Mouse (Mus musculus) midbrain, embryonic 14.5 days (tissue): ENCODE measurements around the gene Acy3. TPM values are rescaled to one million over a fixed set of nuclear protein-coding genes. Genes with fewer than 3 reads are reported as not detected.
"Not testable (repeated sequence)": the region's sequence is repeated elsewhere in the genome, so short reads cannot be mapped to it uniquely, and the experiment has no call there.

Experiments used
- ATAC-seq: fragments of 200-750 bp; cut with Nextera tagmentation; 2 replicates; pipeline ENCODE4 v1.8.0; 2017; ENCODE audit warnings: moderate number of reproducible peaks, moderate library complexity; ENCODE audit not compliant: low FRiP score, low TSS enrichment
- DNase-seq: peaks from one replicate; pipeline ENCODE4 v3.0.0-alpha.2; 2015
- H3K27ac ChIP-seq: fragments of 300-500 bp; sonication (generic); replicated peaks from 2 replicates; pipeline ENCODE4 v1.5.1; 2014; ENCODE audit warnings: mild to moderate bottlenecking, low read depth, low read length, moderate library complexity
- H3K27me3 ChIP-seq: fragments of 300-500 bp; sonication (generic); 2 replicates; pipeline ENCODE4 v1.6.1; 2014; ENCODE audit warnings: low read length, control low read depth, mixed read lengths; ENCODE audit not compliant: control insufficient read depth, insufficient read depth
- H3K36me3 ChIP-seq: fragments of 300-500 bp; sonication (generic); 2 replicates; pipeline ENCODE4 v1.6.1; 2014; ENCODE audit warnings: low read length, control low read depth; ENCODE audit not compliant: control insufficient read depth, insufficient read depth
- H3K4me1 ChIP-seq: fragments of 300-500 bp; sonication (generic); 2 replicates; pipeline ENCODE4 v1.6.1; 2014; ENCODE audit warnings: mild to moderate bottlenecking, antibody characterized with exemption, low read length, control low read depth; ENCODE audit not compliant: control insufficient read depth, insufficient read depth
- H3K4me2 ChIP-seq: fragments of 300-500 bp; sonication (generic); 2 replicates; pipeline ENCODE4 v1.6.1; 2014; ENCODE audit warnings: mild to moderate bottlenecking, low read length, moderate library complexity
- H3K4me3 ChIP-seq: fragments of 300-500 bp; sonication (generic); replicated peaks from 2 replicates; pipeline ENCODE4 v1.5.1; 2014; ENCODE audit warnings: low read depth, low read length
- H3K9ac ChIP-seq: fragments of 300-500 bp; sonication (generic); replicated peaks from 2 replicates; pipeline ENCODE4 v1.6.1; 2014; ENCODE audit warnings: mild to moderate bottlenecking, low read length, moderate library complexity
- H3K9me3 ChIP-seq: fragments of 300-500 bp; sonication (generic); 2 replicates; pipeline ENCODE4 v1.6.1; 2016; ENCODE audit warnings: low read length, control low read depth, mixed read lengths; ENCODE audit not compliant: control insufficient read depth
- WGBS: fragments of 180-500 bp; shearing (Covaris S2); extraction: QIAGEN DNeasy Blood & Tissue Kit; methylation state at CpG from one replicate; pipeline ENCODE4 v1.1.7; 2014; 5-methylcytosine and 5-hydroxymethylcytosine counted together
- polyA plus RNA-seq: library from polyadenylated mRNA; unstranded; fragments of >200 nt; fragmentation: Nextera tagmentation; extraction: Ambion mirVana; gene quantifications from 2 replicates; pipeline ENCODE4 v1.2.1, GENCODE M21; 2014

Acy3 gene
- polyA plus RNA-seq, 1 experiment from 2014 or later: 2.2 TPM

GRCm38 (mm10) chr19:3964030-3964429 is 22.3 kb upstream of the Acy3 start:
- Histone ChIP-seq H3K4me1 (no peaks in the 10 kb centered on the region), H3K27me3 (no peaks in the 10 kb centered on the region), H3K27ac (no peak overlapping the region), H3K4me3 (no peak overlapping the region), H3K4me2 (no peak overlapping the region), H3K9ac (no peak overlapping the region), H3K9me3 (no peaks in the 10 kb centered on the region), H3K36me3 (no peaks in the 10 kb centered on the region)
- ATAC-seq (no peak), DNase-seq (no peak)
- WGBS: 75% methylated on average over 4 of the region's 4 CpGs

GRCm38 (mm10) chr19:3966330-3967075 is 19.9 kb upstream of the Acy3 start:
- DNase-seq (no peak), ATAC-seq (no peak)
- no peak overlapping the region for H3K4me3 ChIP-seq
- H3K9me3 ChIP-seq: no peaks in the 10 kb centered on the region
- no peaks in the 10 kb centered on the region for H3K4me1 ChIP-seq
- H3K27ac ChIP-seq: no peak overlapping the region
- H3K27me3 ChIP-seq: no peaks in the 10 kb centered on the region
- H3K4me2 ChIP-seq: no peak overlapping the region
- 68% methylated on average over 11 of the region's 11 CpGs for WGBS
- no peaks in the 10 kb centered on the region for H3K36me3 ChIP-seq
- no peak overlapping the region for H3K9ac ChIP-seq

- Histone ChIP-seq H3K27me3 (no peaks in the 10 kb centered on the region), H3K4me2 (no peak overlapping the region), H3K4me1 (no peaks in the 10 kb centered on the region), H3K27ac (no peak overlapping the region), H3K9ac (no peak overlapping the region), H3K36me3 (no peaks in the 10 kb centered on the region), H3K4me3 (no peak overlapping the region), H3K9me3 (no peaks in the 10 kb centered on the region)
- ATAC-seq (no peak), DNase-seq (no peak)
- 66% methylated on average over 3 of the region's 3 CpGs for WGBS
Measured at GRCm38 (mm10) chr19:3967258-3967657, 19.1 kb upstream of the Acy3 start.

- H3K27ac ChIP-seq: no peak within 1 kb of the TSS
- H3K4me2 ChIP-seq: no peak within 1 kb of the TSS
- 59% methylated on average over 9 of the region's 9 CpGs for WGBS
- no peaks in the 10 kb centered on the region for H3K4me1 ChIP-seq
- no peaks in the 10 kb centered on the region for H3K27me3 ChIP-seq
- ATAC-seq: no peak
- DNase-seq: no peak
- no peaks in the 10 kb centered on the region for H3K36me3 ChIP-seq
- H3K9me3 ChIP-seq: no peaks in the 10 kb centered on the region
- H3K4me3 ChIP-seq: no peak within 1 kb of the TSS
- H3K9ac ChIP-seq: no peak within 1 kb of the TSS
Measured at GRCm38 (mm10) chr19:3972229-3972628, 14.1 kb upstream of the Acy3 start, which contains the start of gene Aldh3b2. Gene Aldh3b2, plus strand, starts transcription at chr19:3972328.

DNA sequence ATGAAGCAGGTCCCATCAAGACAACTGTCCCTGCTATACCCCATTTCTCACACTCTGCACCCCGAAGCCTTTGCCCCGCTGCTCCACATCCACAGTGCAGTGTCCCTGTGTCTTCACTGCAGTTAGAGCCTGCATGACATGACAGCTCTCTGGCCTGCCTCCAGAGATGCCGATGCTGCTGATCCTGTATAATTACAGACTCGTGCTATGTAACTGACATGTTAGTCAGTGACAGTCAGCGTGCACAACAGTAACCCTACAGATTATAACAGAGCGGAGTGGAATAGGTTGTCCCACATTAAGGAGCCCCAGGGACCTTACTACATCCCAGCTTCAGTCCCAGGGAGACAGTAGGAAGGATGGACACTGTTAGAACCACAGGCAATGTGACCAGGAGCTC is 11.8 kb upstream of the Acy3 start:
- not testable (repeated sequence) for DNase-seq, H3K36me3 ChIP-seq, H3K4me1 ChIP-seq, H3K27me3 ChIP-seq, H3K4me3 ChIP-seq, H3K9ac ChIP-seq, H3K9me3 ChIP-seq, H3K27ac ChIP-seq, H3K4me2 ChIP-seq, ATAC-seq
- 81% methylated on average over 6 of the region's 6 CpGs for WGBS

GRCm38 (mm10) chr19:3975866-3976265 is 10.5 kb upstream of the Acy3 start:
- 82% methylated on average over 2 of the region's 2 CpGs for WGBS
- Histone ChIP-seq H3K27ac (no peak overlapping the region), H3K36me3 (no peaks in the 10 kb centered on the region)

DNA sequence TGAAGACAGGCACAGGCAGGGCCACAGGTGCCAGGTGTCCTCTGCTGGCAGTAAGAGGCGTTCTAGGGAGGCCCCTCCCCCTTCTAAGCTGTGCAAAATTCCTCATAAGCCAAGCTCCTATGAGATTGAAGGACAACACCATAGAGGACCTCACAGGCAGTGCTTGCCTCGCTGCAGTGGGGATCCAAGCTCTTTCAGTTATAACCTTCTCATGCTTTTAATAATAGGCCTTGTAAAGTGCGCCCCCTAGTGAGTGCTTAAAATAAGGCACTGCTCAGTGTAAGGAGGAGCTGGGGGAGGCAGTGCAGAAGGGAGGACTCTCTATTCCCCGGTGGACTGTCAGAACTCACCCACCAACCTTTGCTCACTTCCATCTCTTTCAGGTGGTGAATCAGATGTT is 6.1 kb upstream of the Acy3 start:
- Histone ChIP-seq H3K27me3 (no peaks in the 10 kb centered on the region), H3K9ac (no peak overlapping the region), H3K4me2 (no peak overlapping the region), H3K4me3 (no peak overlapping the region), H3K4me1 (no peaks in the 10 kb centered on the region), H3K36me3 (no peaks in the 10 kb centered on the region), H3K9me3 (no peaks in the 10 kb centered on the region), H3K27ac (no peak overlapping the region; the same call in 1 of the 2 replicates)
- ATAC-seq (no peak; the same call in 1 of the 2 replicates), DNase-seq (peak; percentile 91)
- 12% methylated on average over 4 of the region's 4 CpGs for WGBS

More at GRCm38 (mm10) chr19:3975866-3976265, 10.5 kb upstream of the Acy3 start:
- H3K4me1 ChIP-seq: no peaks in the 10 kb centered on the region
- no peak overlapping the region for H3K9ac ChIP-seq
- H3K9me3 ChIP-seq: no peaks in the 10 kb centered on the region
- no peak for ATAC-seq
- no peak for DNase-seq
- H3K4me3 ChIP-seq: no peak overlapping the region
- H3K27me3 ChIP-seq: no peaks in the 10 kb centered on the region
- no peak overlapping the region for H3K4me2 ChIP-seq

GRCm38 (mm10) chr19:3980917-3981316 is 5.5 kb upstream of the Acy3 start:
- WGBS: 75% methylated on average over 9 of the region's 9 CpGs
- no peak for ATAC-seq
- no peak overlapping the region for H3K27ac ChIP-seq

GRCm38 (mm10) chr19:3983527-3984200 is 2.7 kb upstream of the Acy3 start:
- no peak for ATAC-seq
- Histone ChIP-seq H3K27me3 (no peaks in the 10 kb centered on the region), H3K4me1 (no peaks in the 10 kb centered on the region), H3K9me3 (no peaks in the 10 kb centered on the region), H3K4me3 (no peak overlapping the region), H3K4me2 (no peak overlapping the region), H3K9ac (no peak overlapping the region), H3K27ac (no peak overlapping the region), H3K36me3 (no peaks in the 10 kb centered on the region)
- no peak for DNase-seq
- 17% methylated on average over 9 of the region's 9 CpGs for WGBS

More at GRCm38 (mm10) chr19:3980917-3981316, 5.5 kb upstream of the Acy3 start:
- H3K9ac ChIP-seq: no peak overlapping the region
- H3K27me3 ChIP-seq: no peaks in the 10 kb centered on the region
- no peak overlapping the region for H3K4me2 ChIP-seq
- H3K4me1 ChIP-seq: no peaks in the 10 kb centered on the region
- no peaks in the 10 kb centered on the region for H3K9me3 ChIP-seq
- H3K36me3 ChIP-seq: no peaks in the 10 kb centered on the region
- DNase-seq: no peak
- H3K4me3 ChIP-seq: no peak overlapping the region
